ENCODE assay signal across 9 mouse cellular contexts in genomic region chr9:60276351-60276750, GRCm38 (mm10).
A peak's percentile ranks its signal among the peaks of the same experiment; 100 is the strongest.
DNase-seq lines count a peak whose midpoint lies in the region; ATAC-seq and TF ChIP-seq lines count a peak whose summit lies in the region.
"Had no signal": no experiment of that assay in that cellular context is flagged by ENCODE, and none has a peak within 500 bp of the region (broad histone marks: within the 10 kb centered on the region; RNA-seq: fewer than 3 reads in every experiment).

No protein-coding gene starts in this region.

- 0 out of 2 replicates have a peak, but pooled peaks have one; percentile 29 for TF ChIP-seq EP300 in heart, adult 2 months (IDR thresholded peaks at IDR 0.05; ENCODE audit: insufficient read depth, low read depth, low read length)

- no peaks in the 10 kb centered on the region for H3K27me3 ChIP-seq in heart, adult 2 months (ENCODE audit: control insufficient read depth, insufficient read depth, low read length)
- H3K27me3 ChIP-seq in heart, embryonic 12.5 days (replicated peaks) = no peaks in the 10 kb centered on the region
- H3K27me3 ChIP-seq in neural tube, embryonic 12.5 days (replicated peaks) = no peaks in the 10 kb centered on the region
- no peaks in the 10 kb centered on the region for H3K27me3 ChIP-seq in kidney, embryonic 14.5 days (ENCODE audit: control insufficient read depth, insufficient read depth, low read length)
- H3K27me3 ChIP-seq: limb, embryonic 15.5 days had no signal

- no peak overlapping the region for H3K4me3 ChIP-seq in heart, adult 2 months
- no peak overlapping the region for H3K4me3 ChIP-seq in heart, embryonic 12.5 days
- H3K4me3 ChIP-seq in neural tube, embryonic 12.5 days = no peak overlapping the region
- no peak overlapping the region for H3K4me3 ChIP-seq in kidney, embryonic 14.5 days (ENCODE audit: low read length)
- H3K4me3 ChIP-seq: limb, embryonic 15.5 days had no signal

- no peaks in the 10 kb centered on the region for H3K4me1 ChIP-seq in heart, adult 2 months (ENCODE audit: control insufficient read depth, insufficient read depth, low read length)
- peaks cover 15% of the 10 kb centered on the region for H3K4me1 ChIP-seq in heart, embryonic 12.5 days (replicated peaks)
- H3K4me1 ChIP-seq in neural tube, embryonic 12.5 days = peaks cover 26% of the 10 kb centered on the region
- peaks cover 42% of the 10 kb centered on the region for H3K4me1 ChIP-seq in kidney, embryonic 14.5 days (ENCODE audit: control insufficient read depth, insufficient read depth, low read length)

- DNase-seq in heart, adult 2 months = no peak
- no peak for DNase-seq in neural tube, embryonic 10.5 days (ENCODE audit: extremely low spot score, low spot score)
- DNase-seq in yolk sac, embryonic 10.5 days (ENCODE audit: low spot score) = peak; percentile 30
- DNase-seq in thymus, postnatal 36 days = no peak
- DNase-seq in left cerebral cortex, adult 9 months (ENCODE audit: low spot score in 2 of 2) = no peak

- no peak overlapping the region for H3K27ac ChIP-seq in heart, adult 2 months
- no peak overlapping the region for H3K27ac ChIP-seq in heart, embryonic 12.5 days (ENCODE audit: poor library complexity, severe bottlenecking)
- H3K27ac ChIP-seq in neural tube, embryonic 12.5 days = no peak overlapping the region
- H3K27ac ChIP-seq in kidney, embryonic 14.5 days (ENCODE audit: low read depth, low read length) = peak overlapping the region; percentile 71; the same call in 1 of the 2 replicates
- H3K27ac ChIP-seq: limb, embryonic 15.5 days had no signal

- WGBS in heart, adult 2 months = 38% methylated on average over 5 of the region's 5 CpGs
- 20% methylated on average over 5 of the region's 5 CpGs for WGBS in heart, embryonic 12.5 days
- 17% methylated on average over 5 of the region's 5 CpGs for WGBS in neural tube, embryonic 12.5 days
- 14% methylated on average over 5 of the region's 5 CpGs for WGBS in kidney, embryonic 14.5 days

- no peak overlapping the region for H3K9ac ChIP-seq in heart, adult 2 months (ENCODE audit: low read depth, low read length)
- H3K9ac ChIP-seq in heart, embryonic 12.5 days = no peak overlapping the region
- no peak overlapping the region for H3K9ac ChIP-seq in neural tube, embryonic 12.5 days
- H3K9ac ChIP-seq in kidney, embryonic 14.5 days (ENCODE audit: low read depth, low read length) = no peak overlapping the region
- H3K9ac ChIP-seq: limb, embryonic 15.5 days had no signal

- no peak for ATAC-seq in heart, embryonic 12.5 days (ENCODE audit: insufficient number of reproducible peaks, low FRiP score)
- peak; percentile 63; the same call in 1 of the 2 replicates for ATAC-seq in neural tube, embryonic 12.5 days (ENCODE audit: low FRiP score, low read depth)
- ATAC-seq in kidney, embryonic 14.5 days (ENCODE audit: low FRiP score, low TSS enrichment) = peak; percentile 67

- peak; percentile 73 for TF ChIP-seq CTCF in heart, adult 2 months (IDR thresholded peaks at IDR 0.05)

- H3K4me2 ChIP-seq in heart, embryonic 12.5 days = no peak overlapping the region
- H3K4me2 ChIP-seq in neural tube, embryonic 12.5 days (replicated peaks) = no peak overlapping the region
- H3K4me2 ChIP-seq in kidney, embryonic 14.5 days (replicated peaks; ENCODE audit: low read depth, low read length) = no peak overlapping the region
- H3K4me2 ChIP-seq: limb, embryonic 15.5 days had no signal

- no peaks in the 10 kb centered on the region for H3K9me3 ChIP-seq in heart, embryonic 12.5 days (replicated peaks)
- no peaks in the 10 kb centered on the region for H3K9me3 ChIP-seq in neural tube, embryonic 12.5 days
- no peaks in the 10 kb centered on the region for H3K9me3 ChIP-seq in kidney, embryonic 14.5 days (ENCODE audit: control insufficient read depth, low read length)
- H3K9me3 ChIP-seq: limb, embryonic 15.5 days had no signal

- no peaks in the 10 kb centered on the region for H3K79me2 ChIP-seq in heart, adult 2 months (replicated peaks; ENCODE audit: control insufficient read depth, insufficient read depth, low read length)

- intact Hi-C loops in heart, adult 2 months (cut with DNase I) = loop anchor here (1.0 to 10.0 kb wide), 2 partner anchors 31 to 318 kb away; no protein-coding TSS in a partner anchor

- no peak for TF ChIP-seq POLR2A in heart, adult 2 months (IDR thresholded peaks at IDR 0.05; ENCODE audit: insufficient read depth, low read depth, low read length)

- H3K36me3 ChIP-seq in heart, adult 2 months (ENCODE audit: control insufficient read depth, insufficient read depth, low read length) = no peaks in the 10 kb centered on the region
- no peaks in the 10 kb centered on the region for H3K36me3 ChIP-seq in heart, embryonic 12.5 days
- H3K36me3 ChIP-seq in neural tube, embryonic 12.5 days = no peaks in the 10 kb centered on the region
- no peaks in the 10 kb centered on the region for H3K36me3 ChIP-seq in kidney, embryonic 14.5 days (ENCODE audit: control insufficient read depth, insufficient read depth, low read length)
- H3K36me3 ChIP-seq: limb, embryonic 15.5 days had no signal
